Mouse (Mus musculus): ENCODE data around the gene Coq9.
"Not testable (repeated sequence)": the region's sequence is repeated elsewhere in the genome, so short reads cannot be mapped to it uniquely, and the experiment has no call there.

- TF ChIP-seq CTCF (IDR thresholded peaks at IDR 0.05; ENCODE audit: low read depth, low read length); GATA1 (IDR thresholded peaks at IDR 0.05; ENCODE audit: borderline replicate concordance, low read length); TAL1 (conservative IDR thresholded peaks at IDR 0.05; ENCODE audit: low read depth, low read length); GATA2 (IDR thresholded peaks at IDR 0.05; ENCODE audit: borderline replicate concordance, low read depth, low read length); POLR2AphosphoS5 (IDR thresholded peaks at IDR 0.05; ENCODE audit: insufficient replicate concordance, low read depth, low read length): not testable (repeated sequence)
Observed at GRCm38 (mm10) chr8:94835751-94836150, 2.4 kb upstream of the Coq9 start.

Data from G1E (cell line).